Mouse (Mus musculus): ENCODE data around the gene Fgfr2. TPM values are rescaled to one million over a fixed set of nuclear protein-coding genes. Genes with fewer than 3 reads are reported as not detected.

Fgfr2 gene
- polyA plus RNA-seq, 1 experiment from 2014 or later, result 11.2 TPM

DNA sequence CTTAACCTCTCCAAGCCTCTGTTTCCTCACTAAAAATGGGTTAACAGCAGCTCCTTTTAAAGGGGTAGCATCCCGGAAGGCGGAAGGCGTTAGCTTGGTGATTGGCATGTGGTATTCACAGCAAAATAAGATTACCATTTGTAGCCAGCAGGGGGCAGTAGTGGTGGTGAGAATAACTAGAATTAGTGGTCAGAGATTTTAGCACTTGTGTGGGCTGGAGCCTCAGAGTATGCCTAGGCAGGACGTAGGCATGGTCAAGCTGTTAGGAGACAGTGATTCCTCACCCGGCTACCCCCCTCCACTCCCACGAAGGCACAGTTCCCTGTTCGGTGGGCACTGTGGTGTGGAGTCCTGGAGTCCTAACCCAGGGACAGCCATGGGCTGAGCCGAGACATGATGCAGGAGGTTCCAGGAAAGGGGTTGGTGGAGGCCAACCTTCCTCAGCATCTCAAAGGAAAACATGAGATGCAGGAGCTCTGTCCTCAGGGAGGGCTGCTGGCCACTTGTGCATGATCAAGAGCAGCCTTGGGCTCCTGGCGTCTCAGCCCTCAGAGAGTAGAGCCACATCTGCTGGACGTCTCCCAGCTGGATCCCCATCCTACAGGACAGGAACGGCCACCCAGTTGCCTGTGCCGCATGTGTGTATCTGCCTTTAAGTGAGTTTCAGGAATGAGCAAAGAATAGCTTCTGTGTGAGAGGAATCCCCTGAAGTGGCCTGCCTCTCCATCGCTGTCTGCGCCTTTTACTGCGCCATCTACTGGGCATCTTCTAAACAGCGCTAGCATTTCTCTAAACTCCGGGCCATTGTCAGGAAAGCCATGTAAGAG, 2360.9 kb downstream of the Fgfr2 start:
- 36% methylated on average over 17 of the region's 17 CpGs for WGBS (ENCODE audit: insufficient replicate concordance)
- no peaks in the 10 kb centered on the region for H3K9me3 ChIP-seq (ENCODE audit: low read length)
- no peaks in the 10 kb centered on the region for H3K4me1 ChIP-seq (ENCODE audit: insufficient read depth)
- no peak overlapping the region for H3K27ac ChIP-seq (ENCODE audit: low read depth)
- H3K4me2 ChIP-seq (ENCODE audit: low read depth, low read length), result no peak overlapping the region
- DNase-seq (peak; percentile 59), ATAC-seq (peak; percentile 46; the same call in 1 of the 2 replicates)
- H3K27me3 ChIP-seq (ENCODE audit: insufficient read depth, low read length), result no peaks in the 10 kb centered on the region
- no peak overlapping the region for H3K9ac ChIP-seq (replicated peaks)
- H3K36me3 ChIP-seq (replicated peaks; ENCODE audit: insufficient read depth, low read length), result peaks cover 5% of the 10 kb centered on the region
- TF ChIP-seq EP300 (IDR thresholded peaks at IDR 0.05; ENCODE audit: low read depth), result no peak
- TF ChIP-seq CTCF (IDR thresholded peaks at IDR 0.05; ENCODE audit: low read depth), result peak; percentile 75
- no peak overlapping the region for H3K4me3 ChIP-seq (ENCODE audit: low read depth, low read length)

GRCm38 (mm10) chr7:130757326-130757865, 2365.8 kb downstream of the Fgfr2 start:
- H3K4me2 ChIP-seq (ENCODE audit: low read depth, low read length), result no peak overlapping the region
- WGBS (ENCODE audit: insufficient replicate concordance), result 69% methylated on average over 11 of the region's 11 CpGs
- no peaks in the 10 kb centered on the region for H3K27me3 ChIP-seq (ENCODE audit: insufficient read depth, low read length)
- H3K9ac ChIP-seq (replicated peaks), result no peak overlapping the region
- H3K27ac ChIP-seq (ENCODE audit: low read depth), result no peak overlapping the region
- H3K9me3 ChIP-seq (ENCODE audit: low read length), result no peaks in the 10 kb centered on the region
- ATAC-seq (no peak; the same call in 1 of the 2 replicates), DNase-seq (no peak)
- H3K4me1 ChIP-seq (ENCODE audit: insufficient read depth), result peaks cover 6% of the 10 kb centered on the region; the same call in 1 of the 2 replicates
- TF ChIP-seq CTCF (IDR thresholded peaks at IDR 0.05; ENCODE audit: low read depth) (no peak), EP300 (IDR thresholded peaks at IDR 0.05; ENCODE audit: low read depth) (no peak)
- H3K36me3 ChIP-seq (replicated peaks; ENCODE audit: insufficient read depth, low read length), result peaks cover 2% of the 10 kb centered on the region; the same call in 1 of the 2 replicates
- no peak overlapping the region for H3K4me3 ChIP-seq (ENCODE audit: low read depth, low read length)

- no peak for ATAC-seq
Measured at GRCm38 (mm10) chr7:130756343-130756835, 2366.8 kb downstream of the Fgfr2 start.

DNA sequence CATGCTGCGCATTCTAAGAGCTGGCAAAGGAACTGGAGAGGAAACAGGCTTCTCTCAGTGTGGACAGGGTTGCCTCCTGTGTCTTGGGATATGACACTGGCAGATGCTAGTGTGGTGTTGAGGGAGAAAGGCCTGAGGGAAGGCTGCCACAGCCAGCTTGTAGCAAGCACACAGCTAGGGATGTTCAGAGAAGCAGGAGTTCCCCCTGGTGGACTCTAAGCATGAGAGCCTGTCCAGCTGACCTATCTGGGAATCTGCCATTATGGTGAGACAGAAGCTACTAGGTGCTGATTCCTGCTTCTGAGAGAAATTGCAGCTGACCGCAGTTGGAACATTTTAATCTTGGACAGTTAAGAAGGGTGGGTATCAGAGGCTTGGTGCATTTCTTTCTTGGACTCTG, 2368.4 kb downstream of the Fgfr2 start:
- H3K4me1 ChIP-seq (ENCODE audit: insufficient read depth), result peaks cover 6% of the 10 kb centered on the region; the same call in 1 of the 2 replicates
- no peak overlapping the region for H3K9ac ChIP-seq (replicated peaks)
- TF ChIP-seq CTCF (IDR thresholded peaks at IDR 0.05; ENCODE audit: low read depth) (peak; percentile 58), EP300 (IDR thresholded peaks at IDR 0.05; ENCODE audit: low read depth) (no peak)
- no peaks in the 10 kb centered on the region for H3K27me3 ChIP-seq (ENCODE audit: insufficient read depth, low read length)
- no peak overlapping the region for H3K4me2 ChIP-seq (ENCODE audit: low read depth, low read length)
- no peak for ATAC-seq
- WGBS (ENCODE audit: insufficient replicate concordance), result 88% methylated on average over 2 of the region's 2 CpGs
- H3K36me3 ChIP-seq (replicated peaks; ENCODE audit: insufficient read depth, low read length), result peaks cover 4% of the 10 kb centered on the region; the same call in 1 of the 2 replicates
- no peak overlapping the region for H3K4me3 ChIP-seq (ENCODE audit: low read depth, low read length)
- no peak overlapping the region for H3K27ac ChIP-seq (ENCODE audit: low read depth)
- H3K9me3 ChIP-seq (ENCODE audit: low read length), result no peaks in the 10 kb centered on the region
- no peak for DNase-seq

More at GRCm38 (mm10) chr7:130756343-130756835, 2366.8 kb downstream of the Fgfr2 start:
- DNase-seq, result no peak
- WGBS (ENCODE audit: insufficient replicate concordance), result 52% methylated on average over 7 of the region's 7 CpGs
- Histone ChIP-seq H3K4me3 (ENCODE audit: low read depth, low read length) (no peak overlapping the region), H3K4me1 (ENCODE audit: insufficient read depth) (peaks cover 6% of the 10 kb centered on the region; the same call in 1 of the 2 replicates), H3K27ac (ENCODE audit: low read depth) (no peak overlapping the region), H3K27me3 (ENCODE audit: insufficient read depth, low read length) (no peaks in the 10 kb centered on the region), H3K9me3 (ENCODE audit: low read length) (no peaks in the 10 kb centered on the region), H3K4me2 (ENCODE audit: low read depth, low read length) (no peak overlapping the region), H3K36me3 (replicated peaks; ENCODE audit: insufficient read depth, low read length) (peaks cover 5% of the 10 kb centered on the region; the same call in 1 of the 2 replicates), H3K9ac (replicated peaks) (no peak overlapping the region)
- TF ChIP-seq EP300 (IDR thresholded peaks at IDR 0.05; ENCODE audit: low read depth) (no peak), CTCF (IDR thresholded peaks at IDR 0.05; ENCODE audit: low read depth) (no peak)

DNA sequence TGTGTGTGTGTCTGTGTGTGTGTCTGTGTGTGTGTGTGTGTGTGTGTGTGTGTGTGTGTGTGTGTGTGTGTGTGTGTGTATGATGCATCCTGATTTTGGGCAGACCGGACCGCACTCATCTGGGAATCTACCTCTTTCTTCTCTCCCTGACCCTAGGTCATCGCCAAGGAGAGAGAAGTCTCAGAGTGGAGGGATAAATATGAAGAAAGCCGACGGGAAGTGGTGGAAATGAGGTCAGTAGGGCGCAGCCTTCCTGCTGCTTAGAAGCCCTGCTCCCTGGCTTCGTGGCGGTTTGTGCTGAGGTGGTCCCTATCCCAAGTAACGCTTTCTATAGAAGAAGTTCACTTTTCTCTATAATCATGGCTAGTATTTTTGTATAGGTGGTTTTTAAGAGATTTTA, 2371.5 kb downstream of the Fgfr2 start:
- H3K4me2 ChIP-seq (ENCODE audit: low read depth, low read length), result no peak overlapping the region
- H3K4me1 ChIP-seq (ENCODE audit: insufficient read depth), result peaks cover 6% of the 10 kb centered on the region; the same call in 1 of the 2 replicates
- WGBS (ENCODE audit: insufficient replicate concordance), result 76% methylated on average over 8 of the region's 9 CpGs
- ATAC-seq (no peak), DNase-seq (no peak)
- no peak overlapping the region for H3K9ac ChIP-seq (replicated peaks)
- no peaks in the 10 kb centered on the region for H3K9me3 ChIP-seq (ENCODE audit: low read length)
- H3K4me3 ChIP-seq (ENCODE audit: low read depth, low read length), result no peak overlapping the region
- H3K27ac ChIP-seq (ENCODE audit: low read depth), result no peak overlapping the region
- H3K36me3 ChIP-seq (replicated peaks; ENCODE audit: insufficient read depth, low read length), result 0 out of 2 replicates have a peak, but pooled peaks cover 2% of the 10 kb centered on the region
- TF ChIP-seq CTCF (IDR thresholded peaks at IDR 0.05; ENCODE audit: low read depth), result no peak
- no peak for TF ChIP-seq EP300 (IDR thresholded peaks at IDR 0.05; ENCODE audit: low read depth)
- H3K27me3 ChIP-seq (ENCODE audit: insufficient read depth, low read length), result no peaks in the 10 kb centered on the region

Measured in liver, postnatal 0 days (tissue).